Mouse (Mus musculus): ENCODE measurements around the gene Slc44a5. TPM values are rescaled to one million over a fixed set of nuclear protein-coding genes. Genes with fewer than 3 reads are reported as not detected.

Gene Slc44a5
- polyA plus RNA-seq, 1 experiment from 2014 or later: 2.3 TPM

DNA sequence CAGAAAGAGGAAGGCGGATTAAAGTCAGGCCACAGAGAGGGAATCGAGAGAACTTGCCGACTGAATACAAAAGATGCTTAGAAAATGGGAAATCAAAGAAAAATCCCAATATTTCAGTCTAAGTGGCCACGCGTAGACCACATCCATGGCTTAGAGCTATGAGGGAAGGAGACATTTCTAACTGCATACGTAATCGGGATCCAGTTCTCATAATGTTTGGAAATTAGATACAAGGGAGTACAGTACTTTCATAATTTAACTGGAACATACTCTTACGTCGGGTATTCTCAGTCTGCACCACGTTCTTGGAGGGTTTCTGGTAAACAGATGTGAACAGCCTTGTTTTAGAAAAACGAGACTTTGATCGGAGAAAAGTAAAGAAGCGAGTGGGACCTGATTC lies 229.1 kb downstream of the Slc44a5 start:
- H3K9ac ChIP-seq: no peak overlapping the region
- H3K27me3 ChIP-seq: no peaks in the 10 kb centered on the region
- 48% methylated on average over 13 of the region's 13 CpGs for WGBS
- 0 out of 2 replicates have a peak overlapping the region, but pooled peaks have one; percentile 8 for H3K27ac ChIP-seq (replicated peaks)
- no peak overlapping the region for H3K4me3 ChIP-seq (replicated peaks)
- no peaks in the 10 kb centered on the region for H3K9me3 ChIP-seq (replicated peaks)
- H3K4me2 ChIP-seq (replicated peaks): no peak overlapping the region
- H3K36me3 ChIP-seq: no peaks in the 10 kb centered on the region
- 0 out of 2 replicates have a peak, but pooled peaks have one; percentile 57 for ATAC-seq (ENCODE audit: insufficient number of reproducible peaks, low FRiP score, low TSS enrichment, low read depth)
- 0 out of 2 replicates have a peak, but pooled peaks cover 7% of the 10 kb centered on the region for H3K4me1 ChIP-seq

DNA sequence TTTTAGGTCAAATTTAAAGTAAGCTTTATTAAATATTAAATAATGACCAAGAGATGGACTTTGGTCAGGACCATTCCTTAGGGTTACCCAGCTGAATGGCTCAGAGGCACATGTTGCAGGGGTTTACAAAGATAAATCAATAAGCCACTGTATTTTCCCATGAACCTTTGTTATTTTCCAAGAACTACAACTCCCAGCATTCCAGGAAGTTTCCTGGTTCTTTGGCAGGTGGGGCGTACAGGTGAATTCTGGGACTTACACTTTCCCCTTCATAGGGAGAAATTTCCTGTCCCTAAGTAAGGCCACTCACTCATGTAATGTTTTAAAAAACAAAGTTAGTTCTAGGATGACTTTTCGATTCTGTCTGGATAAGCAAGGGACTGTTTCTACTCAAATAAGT lies 235.2 kb downstream of the Slc44a5 start:
- Histone ChIP-seq H3K9ac (no peak overlapping the region), H3K9me3 (replicated peaks) (no peaks in the 10 kb centered on the region), H3K4me2 (replicated peaks) (no peak overlapping the region), H3K27me3 (no peaks in the 10 kb centered on the region), H3K4me1 (no peaks in the 10 kb centered on the region), H3K27ac (replicated peaks) (no peak overlapping the region), H3K4me3 (replicated peaks) (no peak overlapping the region), H3K36me3 (no peaks in the 10 kb centered on the region)
- ATAC-seq (ENCODE audit: insufficient number of reproducible peaks, low FRiP score, low TSS enrichment, low read depth): no peak
- WGBS: 95% methylated on average over 2 of the region's 2 CpGs

DNA sequence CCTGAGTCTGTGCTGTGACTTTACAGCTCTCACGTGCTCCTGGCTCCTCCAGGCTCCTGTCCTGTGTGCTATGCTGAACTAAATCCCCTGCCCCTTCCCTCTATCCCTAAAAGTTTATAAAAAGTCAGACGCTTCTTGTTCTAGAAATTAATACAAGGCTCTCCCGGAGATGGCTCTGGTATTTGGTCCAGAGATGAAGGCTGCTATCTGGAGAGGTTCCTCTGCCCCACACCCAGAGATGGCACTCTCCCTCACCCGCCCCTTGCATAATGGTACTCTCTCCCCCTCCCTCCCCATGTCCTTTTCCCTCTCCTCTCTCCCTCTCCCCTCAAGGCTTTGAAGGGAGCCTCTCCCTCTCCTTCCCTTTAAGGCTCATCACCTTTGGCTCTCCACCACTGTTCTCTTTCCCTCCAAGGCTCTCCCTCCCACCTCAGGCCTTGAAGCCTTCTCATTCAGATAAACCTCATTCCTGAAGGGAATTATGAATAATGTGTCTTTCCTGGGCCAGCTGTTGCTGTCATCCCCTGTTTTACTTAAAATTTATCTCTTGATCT lies 236.0 kb downstream of the Slc44a5 start:
- no peaks in the 10 kb centered on the region for H3K4me1 ChIP-seq
- no peak overlapping the region for H3K4me2 ChIP-seq (replicated peaks)
- no peak overlapping the region for H3K4me3 ChIP-seq (replicated peaks)
- no peaks in the 10 kb centered on the region for H3K36me3 ChIP-seq
- 37% methylated on average over 4 of the region's 4 CpGs for WGBS
- H3K9ac ChIP-seq: no peak overlapping the region
- H3K27me3 ChIP-seq: no peaks in the 10 kb centered on the region
- H3K27ac ChIP-seq (replicated peaks): no peak overlapping the region
- H3K9me3 ChIP-seq (replicated peaks): no peaks in the 10 kb centered on the region
- ATAC-seq (ENCODE audit: insufficient number of reproducible peaks, low FRiP score, low TSS enrichment, low read depth): no peak

DNA sequence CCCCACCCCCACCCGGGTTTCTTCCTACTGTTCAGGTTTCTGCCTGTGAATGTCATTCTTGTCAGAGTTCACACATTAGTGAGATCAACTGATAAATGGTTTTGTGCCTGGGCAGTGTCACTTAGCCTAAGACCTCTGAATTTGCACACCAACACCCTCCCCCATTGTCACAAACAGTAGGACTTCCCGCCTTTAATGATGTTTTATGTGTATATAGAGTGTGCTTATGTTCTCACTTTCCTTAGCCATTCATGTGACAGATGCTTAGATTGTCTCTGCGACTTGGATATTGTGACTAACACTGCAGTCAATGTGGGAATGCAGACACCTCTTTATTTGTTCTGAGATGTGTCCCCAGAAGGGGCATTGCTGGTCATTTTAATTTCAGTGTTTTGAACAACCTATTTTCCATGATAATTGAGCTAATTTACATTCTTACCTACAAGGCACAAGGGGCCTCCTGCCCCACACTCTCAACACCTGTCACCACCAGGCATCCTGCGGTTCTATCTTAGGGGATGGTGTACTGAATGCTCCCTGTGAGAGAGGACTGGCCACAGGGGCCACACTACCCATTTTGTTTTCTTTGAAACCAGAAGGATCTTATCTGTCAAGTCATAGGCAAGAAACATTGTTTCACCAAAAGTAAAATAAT lies 236.7 kb downstream of the Slc44a5 start:
- Histone ChIP-seq H3K4me2 (replicated peaks) (no peak overlapping the region), H3K9me3 (replicated peaks) (no peaks in the 10 kb centered on the region), H3K4me3 (replicated peaks) (no peak overlapping the region), H3K27ac (replicated peaks) (no peak overlapping the region), H3K27me3 (no peaks in the 10 kb centered on the region), H3K9ac (no peak overlapping the region), H3K36me3 (no peaks in the 10 kb centered on the region), H3K4me1 (no peaks in the 10 kb centered on the region)
- no peak for ATAC-seq (ENCODE audit: insufficient number of reproducible peaks, low FRiP score, low TSS enrichment, low read depth)
- WGBS: 19% methylated on average over 4 of the region's 4 CpGs

DNA sequence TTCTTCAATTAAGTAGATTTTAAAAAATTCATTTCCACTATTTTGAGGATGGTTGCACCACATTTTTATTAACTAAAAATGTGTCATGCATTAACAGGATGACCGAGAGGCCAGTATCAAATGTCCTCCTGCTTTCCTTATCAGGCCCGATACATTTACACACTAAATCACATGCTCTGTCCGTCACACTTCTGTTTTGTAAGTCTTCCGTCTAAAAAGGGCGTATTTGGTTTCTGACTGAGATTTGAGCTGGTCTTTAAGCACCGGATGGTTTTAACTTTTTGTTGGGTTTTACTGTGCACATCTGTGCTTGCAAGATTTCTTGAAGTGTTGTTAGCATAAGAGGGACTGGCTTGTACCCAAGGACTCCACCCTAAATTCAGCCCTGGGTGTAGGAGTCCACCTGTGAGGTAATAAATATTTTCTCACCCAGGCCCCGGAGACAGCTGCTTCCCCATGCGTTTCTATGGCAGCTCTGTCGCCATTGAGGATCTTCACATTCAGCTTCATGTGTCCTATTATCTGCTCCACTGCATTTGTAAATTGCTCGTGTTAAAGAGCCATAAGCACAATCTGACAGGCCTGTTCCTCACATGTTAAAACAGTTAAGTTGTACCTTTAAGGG lies 237.3 kb downstream of the Slc44a5 start:
- ATAC-seq (ENCODE audit: insufficient number of reproducible peaks, low FRiP score, low TSS enrichment, low read depth): no peak
- H3K27me3 ChIP-seq: no peaks in the 10 kb centered on the region
- WGBS: 51% methylated on average over 10 of the region's 10 CpGs
- H3K4me2 ChIP-seq (replicated peaks): no peak overlapping the region
- H3K27ac ChIP-seq (replicated peaks): no peak overlapping the region
- H3K4me1 ChIP-seq: no peaks in the 10 kb centered on the region
- H3K9me3 ChIP-seq (replicated peaks): no peaks in the 10 kb centered on the region
- no peak overlapping the region for H3K9ac ChIP-seq
- no peaks in the 10 kb centered on the region for H3K36me3 ChIP-seq
- H3K4me3 ChIP-seq (replicated peaks): no peak overlapping the region

DNA sequence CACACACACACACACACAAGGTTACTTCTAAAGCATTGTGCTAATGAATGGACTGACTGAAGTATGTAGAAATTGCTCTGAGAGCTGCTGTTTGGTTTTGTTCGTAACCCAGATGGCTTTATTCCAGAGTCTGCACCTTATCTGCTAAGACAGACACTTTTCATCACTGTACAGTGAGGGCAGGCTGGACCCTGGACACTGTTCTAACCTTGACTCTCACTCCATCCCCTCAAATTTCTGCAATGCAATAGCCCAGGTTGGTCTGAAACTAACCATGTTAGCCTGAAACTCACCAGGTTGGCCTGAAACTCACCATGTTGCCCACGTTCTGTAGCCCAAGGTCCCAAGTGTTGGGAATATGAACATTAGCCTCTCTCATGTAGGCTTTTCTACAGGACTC lies 239.3 kb downstream of the Slc44a5 start:
- Histone ChIP-seq H3K27me3 (no peaks in the 10 kb centered on the region), H3K9ac (no peak overlapping the region), H3K9me3 (replicated peaks) (no peaks in the 10 kb centered on the region), H3K4me1 (no peaks in the 10 kb centered on the region), H3K36me3 (no peaks in the 10 kb centered on the region), H3K4me3 (replicated peaks) (no peak overlapping the region), H3K27ac (replicated peaks) (no peak overlapping the region), H3K4me2 (replicated peaks) (no peak overlapping the region)
- 85% methylated on average over 2 of the region's 2 CpGs for WGBS
- no peak for ATAC-seq (ENCODE audit: insufficient number of reproducible peaks, low FRiP score, low TSS enrichment, low read depth)

DNA sequence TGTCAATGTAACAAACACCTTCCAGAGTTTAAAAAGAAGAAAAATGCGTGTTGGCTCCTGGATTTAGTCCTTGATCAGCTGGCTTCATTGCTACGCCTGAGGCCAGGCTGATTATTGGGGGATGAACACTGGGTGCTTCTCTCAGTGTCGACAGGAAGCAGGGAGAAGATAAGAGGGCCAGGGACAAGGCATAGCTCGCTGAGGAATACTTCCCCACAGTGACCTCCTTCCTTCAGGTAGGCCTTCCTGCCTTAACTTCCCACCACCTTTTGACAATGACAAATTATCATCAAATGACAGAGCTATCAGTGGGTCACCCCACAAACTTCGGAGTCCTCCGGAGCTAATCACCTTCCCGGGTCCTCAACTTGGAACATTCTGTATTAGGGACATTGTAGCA lies 242.1 kb downstream of the Slc44a5 start:
- no peaks in the 10 kb centered on the region for H3K4me1 ChIP-seq
- no peak for ATAC-seq (ENCODE audit: insufficient number of reproducible peaks, low FRiP score, low TSS enrichment, low read depth)
- no peak overlapping the region for H3K4me3 ChIP-seq (replicated peaks)
- no peaks in the 10 kb centered on the region for H3K27me3 ChIP-seq
- H3K36me3 ChIP-seq: no peaks in the 10 kb centered on the region
- H3K9me3 ChIP-seq (replicated peaks): no peaks in the 10 kb centered on the region
- H3K4me2 ChIP-seq (replicated peaks): no peak overlapping the region
- no peak overlapping the region for H3K9ac ChIP-seq
- 71% methylated on average over 7 of the region's 7 CpGs for WGBS
- H3K27ac ChIP-seq (replicated peaks): no peak overlapping the region

DNA sequence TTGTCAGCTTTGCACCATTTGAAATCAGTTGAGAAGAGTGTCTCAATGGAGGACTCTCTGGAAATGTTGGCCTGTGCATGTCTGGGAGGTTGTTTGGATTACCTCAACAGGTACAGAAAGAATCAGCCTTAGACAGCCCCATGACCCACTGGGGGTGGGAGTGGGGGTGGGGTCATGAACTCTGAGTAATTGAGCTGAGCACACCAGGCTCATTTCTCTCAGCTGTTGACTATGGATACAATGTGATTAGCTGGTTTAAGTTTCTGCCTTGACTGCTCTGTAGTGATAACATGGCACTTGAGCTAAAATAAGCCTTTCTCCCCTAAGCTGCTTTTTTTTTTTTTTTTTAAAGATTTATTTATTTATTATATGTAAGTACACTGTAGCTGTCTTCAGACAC lies 242.5 kb downstream of the Slc44a5 start:
- H3K9ac ChIP-seq: no peak overlapping the region
- H3K27me3 ChIP-seq: no peaks in the 10 kb centered on the region
- H3K27ac ChIP-seq (replicated peaks): no peak overlapping the region
- H3K9me3 ChIP-seq (replicated peaks): no peaks in the 10 kb centered on the region
- H3K4me2 ChIP-seq (replicated peaks): no peak overlapping the region
- ATAC-seq (ENCODE audit: insufficient number of reproducible peaks, low FRiP score, low TSS enrichment, low read depth): no peak
- no peaks in the 10 kb centered on the region for H3K36me3 ChIP-seq
- H3K4me1 ChIP-seq: no peaks in the 10 kb centered on the region
- no peak overlapping the region for H3K4me3 ChIP-seq (replicated peaks)

DNA sequence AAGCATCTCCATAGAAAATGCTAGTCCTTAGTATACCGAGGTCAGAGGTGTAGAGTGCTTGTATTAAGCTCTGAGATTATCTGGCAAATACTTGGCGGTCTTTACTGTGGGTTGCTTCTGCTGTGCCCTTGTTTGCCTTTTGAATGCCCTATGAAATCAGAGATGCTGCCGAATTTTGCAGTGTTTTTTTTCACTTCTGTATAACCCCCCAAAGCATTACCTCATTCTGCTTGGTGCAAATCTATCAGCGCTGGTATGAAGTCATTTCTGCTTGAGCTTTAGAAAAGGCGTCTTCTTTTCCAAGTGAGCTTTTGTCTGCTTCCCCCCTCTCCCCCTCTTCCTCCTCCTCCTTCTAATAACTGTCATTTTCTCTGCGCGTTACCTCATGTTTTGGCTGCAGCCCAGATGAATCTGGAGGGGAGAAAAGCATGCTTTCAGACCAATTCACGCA lies 248.9 kb downstream of the Slc44a5 start:
- no peak overlapping the region for H3K9ac ChIP-seq
- H3K27ac ChIP-seq (replicated peaks): no peak overlapping the region
- H3K27me3 ChIP-seq: no peaks in the 10 kb centered on the region
- no peaks in the 10 kb centered on the region for H3K36me3 ChIP-seq
- WGBS: 18% methylated on average over 8 of the region's 8 CpGs
- no peaks in the 10 kb centered on the region for H3K9me3 ChIP-seq (replicated peaks)
- peaks cover 6% of the 10 kb centered on the region; the same call in 1 of the 2 replicates for H3K4me1 ChIP-seq
- peak; percentile 66 for ATAC-seq (ENCODE audit: insufficient number of reproducible peaks, low FRiP score, low TSS enrichment, low read depth)
- H3K4me2 ChIP-seq (replicated peaks): no peak overlapping the region
- H3K4me3 ChIP-seq (replicated peaks): no peak overlapping the region

DNA sequence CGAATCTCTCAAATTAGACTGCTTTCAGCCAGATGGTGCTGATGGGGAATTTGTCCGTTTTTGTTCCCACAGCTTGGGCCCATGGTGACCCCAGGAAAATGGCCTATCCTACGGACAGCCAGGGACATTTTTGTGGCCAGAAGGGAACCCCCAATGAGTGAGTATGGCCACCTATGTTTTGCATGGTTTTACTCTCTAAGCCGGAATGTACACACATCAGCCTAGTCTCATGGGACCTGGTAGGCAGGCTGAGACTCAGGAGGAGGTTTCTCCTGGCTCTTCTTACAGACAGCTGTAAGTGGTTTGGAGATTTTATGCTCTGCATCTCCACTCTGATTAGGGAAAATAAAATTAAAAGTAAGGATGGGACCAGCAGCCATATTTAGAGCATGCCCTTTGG lies 249.5 kb downstream of the Slc44a5 start:
- Histone ChIP-seq H3K4me1 (peaks cover 6% of the 10 kb centered on the region; the same call in 1 of the 2 replicates), H3K9ac (no peak overlapping the region), H3K27ac (replicated peaks) (no peak overlapping the region), H3K4me3 (replicated peaks) (no peak overlapping the region), H3K4me2 (replicated peaks) (no peak overlapping the region), H3K36me3 (no peaks in the 10 kb centered on the region), H3K9me3 (replicated peaks) (no peaks in the 10 kb centered on the region), H3K27me3 (no peaks in the 10 kb centered on the region)
- WGBS: 30% methylated on average over 4 of the region's 4 CpGs
- peak; percentile 67; the same call in 1 of the 2 replicates for ATAC-seq (ENCODE audit: insufficient number of reproducible peaks, low FRiP score, low TSS enrichment, low read depth)

DNA sequence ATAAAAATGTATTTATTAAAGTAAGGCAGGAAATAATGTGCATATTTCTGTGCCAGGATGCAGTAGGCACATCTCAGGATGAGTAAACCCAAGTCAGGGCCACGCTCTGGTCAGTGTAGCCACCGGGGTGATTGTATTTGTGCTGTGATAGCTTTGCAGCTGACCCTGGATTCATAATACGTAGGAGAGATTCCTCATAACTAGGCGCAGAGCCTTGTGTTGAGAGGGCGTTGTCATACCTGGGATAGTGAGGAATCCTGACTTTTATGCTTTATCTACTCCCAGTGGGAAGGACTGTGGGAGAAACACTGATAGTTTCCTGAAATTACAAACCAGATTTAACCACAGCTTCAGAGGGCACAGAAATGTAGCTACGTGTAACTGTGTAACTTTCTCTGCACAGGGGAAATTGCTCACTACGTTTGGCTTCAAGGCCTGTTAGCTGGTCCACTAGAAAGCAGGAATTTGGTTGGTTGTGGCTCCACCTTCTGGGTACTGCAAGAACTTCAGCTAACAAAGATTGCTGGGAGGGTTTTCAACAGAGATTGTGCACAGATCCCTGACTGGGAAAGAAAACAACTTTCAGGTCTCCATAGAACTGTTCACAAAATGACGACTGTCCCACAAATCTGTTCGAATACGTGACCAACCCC lies 253.0 kb downstream of the Slc44a5 start:
- no peak overlapping the region for H3K4me3 ChIP-seq (replicated peaks)
- no peaks in the 10 kb centered on the region for H3K36me3 ChIP-seq
- no peak for ATAC-seq (ENCODE audit: insufficient number of reproducible peaks, low FRiP score, low TSS enrichment, low read depth)
- no peak overlapping the region for H3K4me2 ChIP-seq (replicated peaks)
- H3K4me1 ChIP-seq: peaks cover 6% of the 10 kb centered on the region; the same call in 1 of the 2 replicates
- no peak overlapping the region for H3K9ac ChIP-seq
- no peaks in the 10 kb centered on the region for H3K27me3 ChIP-seq
- no peak overlapping the region for H3K27ac ChIP-seq (replicated peaks)
- WGBS: 48% methylated on average over 10 of the region's 10 CpGs
- H3K9me3 ChIP-seq (replicated peaks): no peaks in the 10 kb centered on the region

Measured in embryonic facial prominence, embryonic 15.5 days (tissue).